Mouse (Mus musculus) heart, embryonic 16.5 days (tissue): Measurements from ENCODE around the gene Msl2. TPM values are rescaled to one million over a fixed set of nuclear protein-coding genes. Genes with fewer than 3 reads are reported as not detected.

ENCODE experiments used
- ATAC-seq: fragments of 200-750 bp; cut with Nextera tagmentation; replicated peaks from 2 replicates; pipeline ENCODE4 v1.8.0; 2017; ENCODE audit warnings: moderate number of reproducible peaks; ENCODE audit not compliant: insufficient read depth, low FRiP score; ENCODE audit errors: extremely low read depth
- H3K27ac ChIP-seq: fragments of 300-500 bp; sonication (generic); 2 replicates; pipeline ENCODE4 v1.5.1; 2014; ENCODE audit warnings: mild to moderate bottlenecking, low read length, control low read depth, moderate library complexity
- H3K27me3 ChIP-seq: fragments of 300-500 bp; sonication (generic); 2 replicates; pipeline ENCODE4 v1.6.1; 2014; ENCODE audit warnings: low read length, mixed read lengths; ENCODE audit not compliant: control insufficient read depth, insufficient read depth
- H3K36me3 ChIP-seq: fragments of 300-500 bp; sonication (generic); 2 replicates; pipeline ENCODE4 v1.6.1; 2014; ENCODE audit not compliant: control insufficient read depth, insufficient read depth
- H3K4me1 ChIP-seq: fragments of 300-500 bp; sonication (generic); 2 replicates; pipeline ENCODE4 v1.6.1; 2014; ENCODE audit warnings: low read length, mixed read lengths; ENCODE audit not compliant: control insufficient read depth, insufficient read depth
- H3K4me2 ChIP-seq: fragments of 300-500 bp; sonication (generic); 2 replicates; pipeline ENCODE4 v1.6.1; 2014; ENCODE audit warnings: low read depth, mild to moderate bottlenecking, control low read depth, low read length
- H3K4me3 ChIP-seq: fragments of 300-500 bp; sonication (generic); 2 replicates; pipeline ENCODE4 v1.5.1; 2014; ENCODE audit warnings: mild to moderate bottlenecking, control low read depth, low read length
- H3K9ac ChIP-seq: fragments of 300-500 bp; sonication (generic); 2 replicates; pipeline ENCODE4 v1.6.1; 2014; ENCODE audit warnings: low read length, control low read depth
- H3K9me3 ChIP-seq: fragments of 300-500 bp; sonication (generic); replicated peaks from 2 replicates; pipeline ENCODE4 v1.6.1; 2016; ENCODE audit warnings: low read length; ENCODE audit not compliant: control insufficient read depth
- WGBS: fragments of 180-500 bp; shearing (Covaris S2); extraction: QIAGEN DNeasy Blood & Tissue Kit; methylation state at CpG from one replicate; pipeline ENCODE4 v1.1.7; 2014; 5-methylcytosine and 5-hydroxymethylcytosine counted together
- polyA plus RNA-seq: library from polyadenylated mRNA; unstranded; fragments of >200 nt; fragmentation: Nextera tagmentation; extraction: Ambion mirVana; gene quantifications from 2 replicates; pipeline ENCODE4 v1.2.1, GENCODE M21; 2015

The Msl2 gene
- polyA plus RNA-seq, 1 experiment from 2014 or later: 2.9 TPM

DNA sequence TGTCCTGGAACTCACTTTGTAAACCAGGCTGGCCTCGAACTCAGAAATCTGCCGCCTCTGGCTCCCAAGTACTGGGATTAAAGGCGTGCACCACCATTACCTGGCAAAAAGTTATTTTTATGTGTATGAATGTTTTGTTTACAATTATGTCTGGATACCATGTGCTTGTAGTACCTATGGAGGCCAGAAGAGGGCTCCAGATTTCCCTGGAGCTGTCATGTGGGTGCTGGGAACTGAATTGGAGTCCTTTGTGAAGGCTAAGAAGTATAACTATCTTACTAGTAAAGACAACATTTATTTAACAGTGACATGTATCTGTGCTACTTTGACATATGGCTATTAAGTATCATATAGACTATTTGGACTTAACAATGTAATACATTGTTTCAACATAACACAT, 4.1 kb upstream of the Msl2 start:
- ATAC-seq: no peak
- Histone ChIP-seq H3K9ac (no peak overlapping the region), H3K27me3 (no peaks in the 10 kb centered on the region), H3K4me2 (no peak overlapping the region), H3K4me3 (no peak overlapping the region), H3K4me1 (peaks cover 6% of the 10 kb centered on the region; the same call in 1 of the 2 replicates), H3K36me3 (no peaks in the 10 kb centered on the region), H3K9me3 (0 out of 2 replicates have a peak, but pooled peaks cover 2% of the 10 kb centered on the region), H3K27ac (no peak overlapping the region)
- 97% methylated on average over 3 of the region's 3 CpGs for WGBS

DNA sequence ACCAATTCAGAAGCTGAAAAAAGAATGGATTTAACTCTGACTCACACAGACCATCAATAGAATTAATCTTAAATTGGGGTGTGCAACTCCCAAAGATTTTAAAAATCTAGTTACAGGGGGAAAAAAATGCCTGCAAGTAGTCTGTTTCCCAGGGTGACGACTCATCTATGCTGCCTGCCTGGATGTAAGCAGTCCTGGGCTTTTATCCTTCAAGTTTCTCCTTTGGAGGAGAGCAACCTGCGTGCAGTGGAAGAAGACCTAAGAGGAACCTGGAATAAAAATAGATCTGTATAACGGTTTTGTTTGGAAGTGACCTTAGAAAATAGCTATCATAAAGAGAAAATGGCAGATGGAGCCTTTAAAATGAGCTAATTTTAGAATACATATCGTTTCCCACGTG, 1.4 kb upstream of the Msl2 start:
- Histone ChIP-seq H3K27me3 (no peaks in the 10 kb centered on the region), H3K27ac (no peak overlapping the region; the same call in 1 of the 2 replicates), H3K36me3 (no peaks in the 10 kb centered on the region), H3K4me3 (no peak overlapping the region), H3K9me3 (0 out of 2 replicates have a peak, but pooled peaks cover 2% of the 10 kb centered on the region), H3K4me2 (peak overlapping the region; percentile 32), H3K4me1 (peaks cover 11% of the 10 kb centered on the region), H3K9ac (peak overlapping the region; percentile 40; the same call in 1 of the 2 replicates)
- WGBS: 26% methylated on average over 5 of the region's 5 CpGs
- no peak for ATAC-seq

DNA sequence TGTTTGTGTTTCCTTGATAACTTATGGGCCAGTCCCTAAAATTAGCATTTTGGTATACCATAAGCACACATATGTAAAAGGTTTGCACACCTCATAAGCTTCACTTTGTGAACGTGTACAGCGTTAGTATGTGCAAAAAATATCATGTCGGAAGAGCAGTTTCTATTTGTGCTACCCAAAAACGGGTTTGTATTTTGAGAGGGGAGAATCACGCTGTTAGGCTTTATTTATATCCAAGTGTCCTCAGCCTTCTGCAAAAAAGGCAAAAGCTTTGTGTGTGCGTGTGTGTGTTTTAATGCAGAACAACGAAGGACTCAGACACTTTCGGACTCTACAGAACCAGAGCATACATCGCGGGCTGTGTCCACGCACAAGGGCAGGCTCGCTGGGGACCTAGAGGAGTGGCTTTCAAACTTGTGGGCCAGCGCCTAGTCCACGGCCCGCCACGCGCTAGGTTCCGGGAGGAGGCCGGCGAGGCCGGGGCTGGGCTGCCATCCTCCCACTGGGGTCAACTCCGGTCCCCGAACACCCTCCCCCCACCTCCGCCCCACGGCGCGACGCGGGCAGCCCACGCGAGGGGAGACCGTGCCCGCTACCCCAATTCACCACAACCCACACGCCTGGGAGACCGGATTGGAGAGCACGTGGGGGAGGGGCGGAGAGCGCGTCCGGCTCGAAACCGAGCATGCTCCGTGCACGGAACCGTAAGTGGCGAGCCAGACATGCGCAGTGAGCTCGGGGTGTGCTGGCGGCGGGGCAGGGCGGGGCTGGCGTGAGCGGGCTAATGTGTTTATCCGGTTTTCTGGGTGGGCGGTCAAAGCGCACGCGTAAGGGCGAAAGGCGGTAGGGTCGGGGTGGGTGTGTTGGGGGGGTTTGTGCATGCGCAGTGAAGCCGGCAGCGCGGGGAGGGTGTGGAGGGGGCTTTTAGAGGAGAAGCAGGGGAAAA, 587 bp upstream of the Msl2 start:
- no peaks in the 10 kb centered on the region for H3K27me3 ChIP-seq
- peak overlapping the region; percentile 96 for H3K9ac ChIP-seq
- H3K9me3 ChIP-seq: 0 out of 2 replicates have a peak, but pooled peaks cover 2% of the 10 kb centered on the region
- H3K4me2 ChIP-seq: peak overlapping the region; percentile 86
- peaks cover 14% of the 10 kb centered on the region for H3K4me1 ChIP-seq
- 1% methylated on average over 61 of the region's 65 CpGs for WGBS
- ATAC-seq: peak; percentile 93
- H3K4me3 ChIP-seq: peak overlapping the region; percentile 97
- no peaks in the 10 kb centered on the region for H3K36me3 ChIP-seq
- H3K27ac ChIP-seq: peak overlapping the region; percentile 96

DNA sequence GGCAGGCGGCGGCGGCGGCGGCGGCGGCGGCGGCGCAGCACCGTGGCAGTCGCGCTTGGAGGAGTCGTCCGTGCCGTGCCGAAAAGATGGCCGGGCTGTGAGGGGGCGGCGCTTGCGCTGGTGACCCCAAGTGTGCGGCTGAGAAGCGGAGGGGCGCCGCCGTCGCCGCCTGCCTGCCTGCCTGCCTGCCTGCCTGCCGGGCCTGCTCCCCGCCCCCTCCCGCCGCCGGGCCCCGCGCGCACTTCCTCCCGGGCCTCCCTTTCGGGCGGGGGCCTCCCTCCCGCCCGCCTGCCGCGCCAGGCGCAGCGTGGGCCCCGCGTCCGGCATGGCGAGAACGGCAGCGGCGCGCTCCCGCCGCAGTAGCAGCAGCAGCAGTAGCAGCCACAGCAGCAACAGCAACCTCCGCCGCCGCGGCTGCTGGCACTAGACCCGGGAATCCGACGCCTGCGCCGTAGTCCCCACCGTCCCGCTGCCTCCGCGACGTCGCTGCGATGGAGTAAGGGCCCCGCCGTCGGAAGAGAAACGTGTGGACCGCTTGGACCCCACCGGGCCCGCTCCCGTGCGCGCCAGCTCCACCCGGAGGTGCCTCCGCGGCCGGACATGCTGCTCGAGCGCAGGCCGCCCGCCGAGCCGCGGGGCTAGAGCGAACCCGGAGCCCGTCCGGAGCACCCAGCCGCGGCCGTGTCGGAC, 576 bp downstream of the Msl2 start:
- Histone ChIP-seq H3K27ac (peak overlapping the region; percentile 100), H3K9me3 (0 out of 2 replicates have a peak, but pooled peaks cover 2% of the 10 kb centered on the region), H3K4me3 (peak overlapping the region; percentile 97), H3K27me3 (no peaks in the 10 kb centered on the region), H3K4me2 (peak overlapping the region; percentile 81), H3K4me1 (peaks cover 26% of the 10 kb centered on the region), H3K36me3 (no peaks in the 10 kb centered on the region), H3K9ac (peak overlapping the region; percentile 100)
- under 1% methylated on average over 87 of the region's 100 CpGs for WGBS
- peak; percentile 70 for ATAC-seq

DNA sequence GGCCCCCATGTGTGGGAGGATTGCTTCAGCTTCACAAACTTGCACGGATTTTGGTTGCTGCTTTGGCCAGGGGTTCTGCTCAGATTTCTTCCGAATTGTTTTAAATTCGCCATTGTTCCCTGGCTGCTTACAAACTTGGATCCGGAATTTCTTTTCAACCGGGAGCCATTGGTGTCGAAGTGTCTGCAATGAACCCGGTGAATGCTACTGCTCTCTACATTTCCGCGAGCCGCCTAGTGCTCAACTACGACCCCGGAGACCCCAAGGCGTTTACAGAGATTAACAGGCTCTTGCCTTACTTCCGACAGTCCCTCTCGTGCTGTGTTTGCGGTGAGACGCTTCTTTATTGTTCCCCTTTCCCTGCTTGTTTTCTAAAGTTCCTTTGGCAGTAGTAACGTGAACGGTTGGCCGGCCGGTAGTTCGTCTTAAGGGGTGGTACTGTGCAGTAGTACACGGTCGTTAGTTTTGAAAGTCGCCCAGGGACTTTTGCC, 1.2 kb downstream of the Msl2 start:
- WGBS: under 1% methylated on average over 25 of the region's 25 CpGs
- H3K9me3 ChIP-seq: no peaks in the 10 kb centered on the region
- no peak for ATAC-seq
- no peaks in the 10 kb centered on the region for H3K27me3 ChIP-seq
- H3K36me3 ChIP-seq: no peaks in the 10 kb centered on the region
- H3K4me2 ChIP-seq: peak overlapping the region; percentile 81
- H3K4me1 ChIP-seq: peaks cover 31% of the 10 kb centered on the region
- peak overlapping the region; percentile 97 for H3K4me3 ChIP-seq
- peak overlapping the region; percentile 100 for H3K9ac ChIP-seq
- H3K27ac ChIP-seq: peak overlapping the region; percentile 100

DNA sequence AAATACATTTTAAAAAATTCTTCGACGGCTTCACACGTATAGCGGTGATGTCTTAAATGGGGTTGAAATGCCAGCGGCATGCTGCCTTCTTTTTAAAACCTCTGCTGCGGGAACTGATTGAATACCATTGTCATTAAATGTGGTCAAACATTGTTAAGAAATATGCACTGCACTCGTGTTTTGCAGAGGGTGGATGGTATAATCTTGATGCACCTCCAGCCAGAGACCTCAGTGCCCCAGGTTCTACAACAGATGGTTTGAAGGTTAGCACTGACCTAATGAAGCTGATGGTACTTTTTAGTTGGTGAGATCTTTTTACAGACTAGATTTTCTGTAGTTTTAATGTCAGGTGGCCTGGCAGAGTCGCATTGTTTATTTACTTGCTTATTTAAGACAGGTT, 1.8 kb downstream of the Msl2 start:
- Histone ChIP-seq H3K4me2 (peak overlapping the region; percentile 81), H3K27ac (peak overlapping the region; percentile 100), H3K9me3 (no peaks in the 10 kb centered on the region), H3K27me3 (no peaks in the 10 kb centered on the region), H3K4me3 (peak overlapping the region; percentile 97), H3K4me1 (peaks cover 35% of the 10 kb centered on the region), H3K36me3 (no peaks in the 10 kb centered on the region), H3K9ac (peak overlapping the region; percentile 100)
- ATAC-seq: no peak
- WGBS: under 1% methylated on average over 8 of the region's 8 CpGs

DNA sequence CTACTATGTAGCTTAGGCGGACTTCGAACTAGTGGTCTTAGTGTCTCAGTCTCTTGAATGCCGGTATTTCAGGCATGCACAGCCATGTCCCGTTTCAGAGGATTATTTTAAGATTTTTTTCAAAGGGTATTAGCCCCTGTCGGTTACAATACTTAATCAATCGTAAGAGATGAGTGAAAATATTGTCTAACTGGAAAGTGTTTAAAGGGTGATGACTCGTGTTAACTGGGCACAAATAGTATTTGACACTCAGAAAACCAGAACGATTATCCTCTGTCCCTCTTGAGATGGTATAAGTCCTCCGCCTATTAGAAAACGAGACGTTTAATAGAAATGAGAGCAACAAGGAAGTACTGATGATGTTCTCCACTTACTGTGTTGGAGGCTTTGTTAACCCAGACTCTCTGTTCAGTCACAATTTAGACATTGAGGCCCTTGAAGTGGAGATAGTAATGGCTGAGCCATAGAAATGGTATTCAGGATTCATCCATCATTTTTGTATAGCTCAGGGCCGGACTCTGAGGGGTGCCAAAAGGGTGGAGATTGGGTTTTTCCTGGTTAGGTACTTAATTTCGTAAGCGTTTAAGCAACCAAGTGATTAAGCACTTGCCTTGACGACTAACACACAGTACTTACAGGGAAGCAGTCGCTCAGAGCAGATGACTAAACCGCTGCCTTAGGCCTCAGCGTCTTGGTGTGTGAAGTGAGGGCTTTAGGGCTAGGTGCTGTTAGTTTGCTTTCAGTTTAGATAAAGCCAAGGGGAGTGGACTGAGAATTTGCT, 2.4 kb downstream of the Msl2 start:
- Histone ChIP-seq H3K9me3 (no peaks in the 10 kb centered on the region), H3K9ac (peak overlapping the region; percentile 100), H3K36me3 (no peaks in the 10 kb centered on the region), H3K4me3 (peak overlapping the region; percentile 97), H3K27ac (peak overlapping the region; percentile 6), H3K27me3 (no peaks in the 10 kb centered on the region), H3K4me2 (peak overlapping the region; percentile 81), H3K4me1 (peaks cover 37% of the 10 kb centered on the region)
- ATAC-seq: no peak
- 1% methylated on average over 18 of the region's 18 CpGs for WGBS

DNA sequence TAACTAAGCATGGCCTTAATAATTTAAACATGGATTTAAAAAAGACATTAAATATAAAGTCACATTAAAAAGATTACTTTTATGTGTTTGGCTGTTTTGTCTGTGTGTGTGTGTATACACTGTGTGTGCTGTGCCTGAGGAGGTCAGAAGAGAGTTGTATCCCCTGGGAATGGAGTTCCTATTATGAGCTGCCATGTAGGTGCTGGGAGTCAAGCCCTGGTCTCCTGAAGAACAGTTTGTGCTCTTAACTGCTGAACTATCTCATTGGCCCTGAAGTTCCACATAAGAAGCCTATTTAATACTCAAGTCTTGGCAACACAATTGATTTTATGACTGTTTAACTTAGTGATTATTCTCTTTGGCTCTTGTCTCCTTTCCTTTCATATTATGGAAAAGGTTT, 3.6 kb downstream of the Msl2 start:
- no peaks in the 10 kb centered on the region for H3K27me3 ChIP-seq
- H3K27ac ChIP-seq: no peak overlapping the region
- no peak for ATAC-seq
- peak overlapping the region; percentile 81 for H3K4me2 ChIP-seq
- H3K4me1 ChIP-seq: peaks cover 38% of the 10 kb centered on the region
- no peaks in the 10 kb centered on the region for H3K36me3 ChIP-seq
- peak overlapping the region; percentile 97 for H3K4me3 ChIP-seq
- H3K9me3 ChIP-seq: no peaks in the 10 kb centered on the region
- peak overlapping the region; percentile 100 for H3K9ac ChIP-seq
